Mouse (Mus musculus): Measurements from ENCODE around the gene Ccdc180.

DNA sequence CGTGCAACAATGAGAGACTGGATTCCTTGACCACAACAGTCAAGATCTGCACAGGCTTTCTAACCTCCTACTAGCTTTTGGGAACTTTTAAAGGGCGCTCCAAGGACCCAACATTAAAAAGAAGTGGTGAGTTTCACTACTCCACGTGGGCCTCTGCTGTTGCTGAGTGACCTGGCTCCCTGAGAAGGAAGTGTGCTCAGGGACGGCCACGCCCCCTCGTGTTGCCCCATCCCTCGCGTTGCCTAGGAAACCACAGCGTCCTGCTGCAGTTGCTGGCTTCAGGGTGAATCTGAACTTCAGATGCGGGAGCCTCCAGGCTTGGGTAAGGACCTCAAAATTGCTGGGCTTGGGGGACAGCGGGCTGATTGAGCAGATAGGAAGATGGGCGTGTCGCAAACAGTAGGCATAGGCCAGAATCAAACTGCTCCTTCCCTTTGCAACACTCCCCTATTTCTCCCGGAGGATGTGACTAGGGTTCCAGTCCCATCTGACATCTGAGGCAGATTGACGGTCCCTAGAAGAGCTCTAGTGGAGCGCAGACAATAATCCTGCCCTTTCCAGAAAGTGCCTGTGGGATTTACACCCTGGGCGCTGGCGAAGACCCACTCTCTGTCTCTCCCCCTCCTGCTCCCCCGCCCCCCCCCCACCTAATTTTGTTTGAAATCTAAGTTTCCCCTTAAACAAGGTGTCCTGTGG is at the start of gene Ccdc180:
- TF ChIP-seq CHD2 (IDR thresholded peaks at IDR 0.05; ENCODE audit: low read depth, low read length) (no peak), MAFK (IDR thresholded peaks at IDR 0.05; ENCODE audit: insufficient read depth, low read depth, low read length) (no peak)
